Mouse (Mus musculus) lung, postnatal 0 days (tissue): ENCODE data around the gene Esm1.

Experiments
- CTCF ChIP-seq: IDR thresholded peaks from 2 replicates; pipeline ENCODE4 v1.5.1; 2016; ENCODE audit warnings: antibody characterized with exemption, mild to moderate bottlenecking
- EP300 ChIP-seq: IDR thresholded peaks from 2 replicates; pipeline ENCODE4 v1.6.1; 2016; ENCODE audit warnings: antibody characterized with exemption, mild to moderate bottlenecking, control low read depth

DNA sequence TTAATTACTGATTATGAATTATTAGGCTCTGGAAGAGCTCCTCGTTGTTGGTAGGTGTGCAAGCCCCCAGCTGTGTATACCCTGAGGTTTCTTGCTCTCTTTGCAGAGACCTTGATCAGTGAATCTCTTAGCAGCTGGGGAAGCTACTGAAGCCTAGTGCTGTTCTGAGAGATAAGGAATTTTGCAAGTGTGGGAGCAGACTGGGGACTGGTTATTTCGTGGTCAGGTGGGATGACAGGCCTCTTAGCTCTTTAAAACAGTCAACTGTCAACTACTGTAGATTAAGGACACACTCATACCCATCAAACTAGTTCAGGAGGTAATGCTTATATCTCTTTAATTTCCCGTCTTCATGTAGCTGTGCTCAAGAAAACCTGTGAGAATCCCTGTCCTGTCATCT is 2.9 kb downstream of the Esm1 start:
- TF ChIP-seq CTCF (no peak), EP300 (no peak)
